Mouse (Mus musculus) left cerebral cortex, postnatal 4 days (tissue): Measurements from ENCODE around the gene Dennd4c. TPM values are rescaled to one million over a fixed set of nuclear protein-coding genes. Genes with fewer than 3 reads are reported as not detected.
A peak's percentile ranks its signal among the peaks of the same experiment; 100 is the strongest.
"Not testable (repeated sequence)": the region's sequence is repeated elsewhere in the genome, so short reads cannot be mapped to it uniquely, and the experiment has no call there.

ENCODE experiments used
- DNase-seq: peaks from one replicate; pipeline ENCODE4 v3.0.0-alpha.2; 2022
- intact Hi-C: fragments of 180-260 bp; cut with DNase I; formaldehyde crosslinking; loops from one replicate; pipeline ENCODE4 v1.15.1; 2025
- total RNA-seq, 2 experiments: library from RNA; stranded (reverse); gene quantifications; 2 replicates each; pipeline ENCODE4 v1.2.3; 2021

The Dennd4c gene
- total RNA-seq, 2 experiments from 2014 or later = 10.1 to 11.9 TPM

DNA sequence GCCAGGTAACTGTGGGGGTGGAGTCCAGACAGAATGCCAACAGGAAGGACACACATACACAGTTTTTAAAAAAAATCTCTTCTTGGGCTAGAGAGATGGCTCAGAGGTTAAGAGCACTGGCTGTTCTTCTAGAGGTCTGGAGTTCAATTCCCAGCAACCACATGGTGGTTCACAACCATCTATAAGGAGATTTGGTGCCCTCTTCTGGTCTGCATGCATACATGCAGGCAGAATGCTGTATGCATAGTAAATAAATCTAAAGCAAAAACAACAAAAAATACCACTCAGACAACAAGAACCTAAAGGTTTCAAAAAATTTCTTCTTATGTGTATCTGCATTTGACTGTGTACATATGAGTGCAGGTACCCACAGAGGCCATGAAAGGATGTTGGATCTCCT lies 16.0 kb downstream of the Dennd4c start:
- no peak for DNase-seq
- intact Hi-C loops = no loop called here

DNA sequence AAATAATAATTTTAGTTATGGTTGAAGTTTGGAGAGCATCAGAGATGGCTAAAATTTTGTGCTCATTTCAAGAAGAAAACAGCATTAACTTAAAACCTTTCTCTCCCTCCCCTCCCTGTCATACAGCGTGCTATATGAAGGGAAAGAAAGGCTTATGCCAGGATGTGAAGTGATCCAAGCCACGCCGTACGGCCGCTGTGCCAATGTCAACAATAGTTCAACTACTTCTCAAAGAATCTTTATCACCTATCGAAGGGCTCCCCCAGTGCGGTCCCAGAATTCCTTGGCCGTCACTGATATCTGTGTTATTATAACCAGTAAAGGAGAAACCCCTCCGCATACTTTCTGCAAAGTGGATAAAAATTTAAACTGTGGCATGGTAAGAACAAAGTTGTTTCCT lies 29.2 kb downstream of the Dennd4c start:
- no peak for DNase-seq
- intact Hi-C loops = no loop called here

- intact Hi-C loops = no loop called here
- DNase-seq = peak; percentile 5
These were observed 62.2 kb downstream of the Dennd4c start for GRCm38 (mm10) chr4:86810604-86811003.

- DNase-seq = no peak
- intact Hi-C loops = no loop called here
These were observed 66.5 kb downstream of the Dennd4c start for GRCm38 (mm10) chr4:86814850-86815249.

DNA sequence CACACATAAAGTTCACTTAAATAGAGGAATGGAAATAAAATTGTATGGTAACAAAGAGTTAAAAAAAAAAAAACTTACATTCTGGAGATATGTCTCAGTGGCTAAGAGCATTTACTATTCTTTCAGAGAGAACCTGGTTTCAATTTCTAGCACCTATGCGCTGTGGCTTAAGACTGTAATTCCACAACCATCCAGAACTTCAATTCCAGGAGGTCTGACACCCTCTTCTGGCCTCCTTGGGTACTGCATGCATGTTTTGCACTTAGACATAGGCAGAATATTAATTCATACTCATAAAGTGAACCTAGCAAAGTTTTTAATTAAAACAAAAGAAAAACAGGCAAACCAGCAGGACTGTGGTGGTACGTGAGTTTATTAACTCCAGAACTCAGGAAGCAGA lies 74.8 kb downstream of the Dennd4c start:
- intact Hi-C loops = no loop called here

DNA sequence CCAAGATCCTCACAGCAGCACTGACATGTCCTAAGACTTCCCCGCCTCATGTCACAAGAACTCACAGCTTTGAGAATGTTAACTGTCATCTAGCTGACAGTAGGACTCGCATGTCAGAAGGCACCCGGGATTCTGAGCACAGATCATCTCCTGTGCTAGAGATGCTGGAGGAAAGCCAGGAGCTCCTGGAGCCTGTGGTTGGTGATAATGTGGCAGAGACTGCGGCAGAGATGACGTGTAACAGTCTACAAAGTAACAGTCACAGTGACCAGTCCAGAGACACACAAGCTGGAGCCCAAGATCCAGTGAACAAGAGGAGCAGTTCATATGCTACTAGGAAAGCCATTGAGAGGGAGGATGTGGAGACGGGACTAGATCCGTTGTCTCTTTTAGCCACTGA lies 76.8 kb downstream of the Dennd4c start:
- DNase-seq = no peak
- intact Hi-C loops = no loop called here

More for the DNA sequence above, 74.8 kb downstream of the Dennd4c start:
- peak; percentile 45 for DNase-seq

DNA sequence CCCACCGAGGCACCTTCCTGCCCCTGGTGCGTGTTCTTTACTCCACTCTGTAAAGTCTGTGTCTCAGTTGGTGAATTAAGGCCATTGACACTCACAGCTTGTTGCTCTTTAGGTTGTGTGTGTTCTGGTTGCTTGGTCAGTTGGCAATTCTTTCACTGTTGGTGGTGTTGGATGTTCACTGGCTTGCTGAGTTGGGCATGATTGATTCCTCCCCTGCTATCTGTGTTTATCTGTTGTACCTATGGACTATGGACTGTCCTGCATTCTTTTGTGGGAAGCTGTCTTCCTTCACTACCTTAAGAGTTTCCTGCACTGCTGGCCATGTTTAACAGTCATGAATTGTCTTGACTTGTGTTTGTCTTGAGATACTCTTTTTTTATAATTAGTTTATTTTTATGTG lies 83.5 kb downstream of the Dennd4c start:
- intact Hi-C loops = no loop called here
- DNase-seq = no peak

DNA sequence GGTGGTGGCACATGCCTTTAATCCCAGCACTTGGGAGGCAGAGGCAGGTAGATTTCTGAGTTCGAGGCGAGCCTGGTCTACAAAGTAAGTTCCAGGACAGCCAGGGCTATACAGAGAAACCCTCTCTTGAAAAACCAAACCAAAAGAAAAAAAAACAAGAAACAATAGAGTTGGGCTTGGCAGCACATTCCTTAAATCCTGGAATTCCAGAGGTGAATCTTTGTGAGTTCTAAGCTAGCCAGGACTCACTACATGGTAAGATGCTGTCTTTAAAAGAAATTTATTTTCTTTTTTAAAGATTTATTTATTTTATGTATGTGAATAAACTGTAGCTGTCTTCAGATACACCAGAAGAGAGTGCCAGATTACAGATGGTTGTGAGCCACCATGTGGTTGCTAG lies 92.8 kb downstream of the Dennd4c start:
- DNase-seq, intact Hi-C loops: not testable (repeated sequence)

DNA sequence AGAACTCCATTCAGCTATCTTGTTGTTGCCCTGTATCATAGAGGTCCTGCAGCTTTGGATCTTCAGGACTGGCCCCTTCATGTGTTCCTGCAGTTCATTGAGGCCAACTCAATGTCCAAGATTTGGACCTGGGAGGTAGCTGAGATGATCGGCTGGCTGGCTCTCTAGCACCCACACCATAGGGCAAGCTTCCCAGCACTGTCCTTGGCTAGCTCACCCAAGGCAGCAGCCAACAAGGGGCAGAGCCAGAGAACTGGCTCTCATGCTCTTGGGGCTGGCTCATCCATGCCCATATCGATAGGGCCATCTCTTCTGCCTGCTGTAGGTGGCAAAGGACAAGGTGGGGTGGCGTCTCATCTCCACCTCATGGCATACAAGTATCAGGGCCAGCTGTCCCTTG lies 97.0 kb downstream of the Dennd4c start:
- intact Hi-C loops = no loop called here
- no peak for DNase-seq

- intact Hi-C loops = no loop called here
- DNase-seq = no peak
These were observed 98.9 kb downstream of the Dennd4c start for GRCm38 (mm10) chr4:86847246-86847645.

DNA sequence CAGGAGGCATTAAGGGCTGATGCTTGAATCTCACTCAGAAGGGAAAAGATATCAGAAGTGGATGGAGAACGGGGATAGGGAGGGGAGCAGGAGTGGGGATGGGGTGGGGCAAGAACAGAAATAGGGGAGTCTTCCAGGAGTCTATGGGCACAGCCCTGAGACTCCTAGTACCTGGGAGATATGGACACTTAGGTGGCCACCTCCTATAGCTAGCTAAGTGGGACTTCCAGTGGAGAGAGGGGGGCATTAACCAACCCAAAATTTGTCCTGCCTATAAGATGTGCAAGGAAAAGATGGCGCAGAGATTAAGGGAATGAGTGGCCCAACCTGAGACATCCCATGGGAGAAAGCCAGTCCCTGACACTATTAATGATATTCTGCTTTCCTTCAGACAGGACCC lies 103.0 kb downstream of the Dennd4c start:
- DNase-seq = no peak
- intact Hi-C loops = no loop called here

GRCm38 (mm10) chr4:86852018-86852417 lies 103.7 kb downstream of the Dennd4c start:
- DNase-seq = no peak
- intact Hi-C loops = no loop called here

- intact Hi-C loops = no loop called here
- DNase-seq = no peak
These were observed 104.6 kb downstream of the Dennd4c start for GRCm38 (mm10) chr4:86852813-86853590.

GRCm38 (mm10) chr4:86856304-86857112 lies 108.2 kb downstream of the Dennd4c start:
- intact Hi-C loops = no loop called here
- peak; percentile 24 for DNase-seq

DNA sequence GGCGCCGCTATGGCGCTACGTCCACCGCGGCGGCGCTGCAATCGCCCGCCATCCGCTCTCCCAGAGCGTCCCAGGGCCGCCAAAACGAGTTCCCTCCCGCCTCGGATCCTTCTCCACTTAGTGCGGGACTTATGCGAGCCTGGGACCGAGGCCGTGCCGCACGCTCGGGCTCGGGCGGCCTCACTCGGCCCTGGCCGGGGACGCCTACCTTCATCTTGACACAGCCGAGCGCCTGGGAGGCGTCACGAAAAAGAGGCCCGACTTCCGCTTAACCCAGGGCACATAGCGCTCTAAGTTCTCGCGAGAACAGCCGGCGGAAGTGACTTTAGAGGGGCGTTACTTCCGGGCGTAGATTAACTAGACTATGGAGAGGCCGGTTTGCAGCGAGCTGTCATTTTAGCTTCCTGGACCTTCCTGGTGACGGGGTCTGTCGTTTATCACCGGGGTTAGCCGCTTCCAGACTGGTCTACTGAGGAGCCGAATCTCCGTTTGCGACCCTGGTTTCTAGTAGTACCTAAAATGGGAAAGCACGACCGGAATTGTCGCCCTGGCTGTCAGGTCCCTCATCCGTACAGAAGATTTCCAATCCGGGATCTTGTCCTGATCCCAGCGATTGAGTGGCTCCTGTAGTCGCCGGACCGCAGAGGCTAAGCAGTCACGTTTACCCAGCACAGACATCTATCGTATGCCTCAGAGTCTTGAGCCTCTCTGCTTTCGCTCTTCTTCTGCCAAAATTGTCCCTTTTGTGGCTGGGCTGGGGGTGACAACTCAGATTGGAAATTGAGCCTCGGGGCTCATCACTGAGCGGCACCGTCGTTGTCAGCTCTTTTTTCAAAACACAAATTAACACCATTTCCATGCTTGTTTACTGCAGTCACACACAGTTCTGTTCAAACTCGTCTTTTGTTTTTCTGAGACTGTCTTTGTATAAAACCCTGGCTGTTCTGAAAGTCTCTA lies 109.0 kb downstream of the Dennd4c start, which contains the start of gene Rps6:
Rps6 (minus strand) TSS at position 300 of the 957 bp plus-strand sequence.
- intact Hi-C loops = no loop called here

GRCm38 (mm10) chr4:86858070-86858440 lies 109.7 kb downstream of the Dennd4c start:
- no peak for DNase-seq
- intact Hi-C loops = no loop called here

More for the DNA sequence above, 109.0 kb downstream of the Dennd4c start, which contains the start of gene Rps6:
- DNase-seq = peak; percentile 96

DNA sequence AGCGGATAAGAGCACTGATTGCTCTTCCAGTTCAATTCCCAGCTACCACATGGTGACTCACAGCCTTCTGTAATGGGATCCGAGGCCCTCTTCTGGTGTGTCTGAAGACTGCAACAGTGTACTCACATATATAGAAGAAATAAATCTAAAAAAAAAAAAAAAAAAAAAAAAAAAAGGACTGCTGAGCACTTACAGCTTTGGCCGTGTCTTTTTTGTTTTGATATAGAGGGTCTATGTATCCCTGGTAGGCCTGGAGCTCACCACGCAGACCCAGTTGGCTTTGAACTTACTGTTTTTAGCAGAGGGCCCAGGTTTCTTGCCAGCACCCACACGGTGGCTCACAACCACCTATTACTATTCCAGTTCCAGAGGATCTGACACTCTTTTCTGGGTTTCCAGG lies 115.7 kb downstream of the Dennd4c start:
- intact Hi-C loops = no loop called here
- no peak for DNase-seq

DNA sequence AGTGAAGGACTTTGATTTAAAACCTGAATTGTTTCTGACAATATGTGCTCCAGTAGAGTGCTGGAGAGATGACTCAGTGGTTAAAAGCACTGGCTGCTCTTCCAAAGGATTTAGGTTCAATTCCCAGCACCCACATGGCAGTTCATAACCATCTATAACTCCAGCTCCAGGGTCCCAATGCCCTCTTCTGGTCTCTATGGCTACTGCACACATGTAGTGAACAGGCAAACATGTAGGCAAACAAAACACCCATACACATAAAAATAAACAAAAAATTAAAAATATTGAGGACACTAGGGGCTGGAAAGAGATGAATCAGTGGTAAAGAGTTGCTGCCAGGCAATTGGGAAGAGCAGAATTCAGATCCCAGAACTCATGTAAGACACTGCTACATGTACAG lies 123.6 kb downstream of the Dennd4c start:
- intact Hi-C loops = no loop called here
- DNase-seq = no peak

- intact Hi-C loops = no loop called here
- no peak for DNase-seq
These were observed 124.7 kb downstream of the Dennd4c start for GRCm38 (mm10) chr4:86873072-86873471.

DNA sequence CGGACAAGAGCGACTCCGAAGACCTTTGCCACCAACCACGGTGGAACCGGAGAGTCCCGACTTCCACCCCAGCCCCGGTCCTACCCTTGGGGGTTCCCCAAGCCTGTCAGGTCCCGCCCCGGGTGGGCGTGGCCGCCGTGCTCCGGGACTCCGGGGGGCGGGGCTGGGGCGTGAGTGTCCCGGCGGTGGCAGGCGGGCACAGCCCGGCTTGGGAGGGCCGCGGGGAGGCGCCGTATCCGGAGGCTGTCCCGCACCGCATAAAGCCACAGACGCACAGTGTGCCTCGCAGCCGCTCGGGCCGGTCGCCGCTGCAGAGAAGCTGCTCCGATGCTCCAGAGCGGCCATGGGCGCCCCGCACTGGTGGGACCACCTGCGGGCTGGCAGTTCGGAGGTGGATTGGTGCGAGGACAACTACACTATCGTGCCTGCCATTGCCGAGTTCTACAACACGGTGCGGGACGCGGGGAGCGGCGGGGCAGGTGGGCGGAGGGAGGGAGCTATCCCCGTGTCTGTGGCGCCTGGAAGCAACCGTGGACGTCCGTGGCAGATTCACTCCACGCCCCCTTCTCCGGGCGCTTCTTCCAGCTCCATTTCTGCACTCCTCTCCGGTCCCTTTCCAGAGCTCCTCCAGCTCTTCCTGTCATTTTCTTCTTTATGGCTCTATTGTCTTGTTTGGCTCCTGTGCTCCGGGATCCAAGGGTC lies 125.9 kb downstream of the Dennd4c start, which contains the start of gene Acer2:
Acer2 (plus strand) TSS at position 251 of the 702 bp plus-strand sequence.
- intact Hi-C loops = no loop called here
- DNase-seq = peak; percentile 84
